Comparison of ENCODE assay signal across 13 mouse cellular contexts in genomic region chr12:85830691-85831090, GRCm38 (mm10). TPM values are rescaled to one million over a fixed set of nuclear protein-coding genes. Genes with fewer than 3 reads are reported as not detected.
DNase-seq lines count a peak whose midpoint lies in the region.
"Had no signal": no experiment of that assay in that cellular context is flagged by ENCODE, and none has a peak within 500 bp of the region (broad histone marks: within the 10 kb centered on the region; RNA-seq: fewer than 3 reads in every experiment).

No protein-coding gene starts in this region.

- H3K4me1 ChIP-seq in heart, embryonic 10.5 days, result peaks cover 2% of the 10 kb centered on the region; the same call in 1 of the 2 replicates

- DNase-seq in adrenal gland, adult 2 months, result peak; percentile 70
- DNase-seq in adrenal gland, adult 18-20 months (ENCODE audit: low spot score in 2 of 2), result no peak
- DNase-seq in heart, embryonic 10.5 days (ENCODE audit: low spot score), result peak; percentile 33
- DNase-seq in heart, postnatal 36 days, result no peak
- DNase-seq in lung, postnatal 14 days, result peak; percentile 22
- no peak for DNase-seq in lung, postnatal 4 days
- peak; percentile 65 for DNase-seq in telencephalon, adult 2 months (ENCODE audit: low read depth, low spot score)
- no peak for DNase-seq in ovary, adult 18-20 months (ENCODE audit: low spot score)
- DNase-seq: gastrocnemius, postnatal 36 days; kidney, adult 18-20 months; liver, postnatal 0 days had no signal

- peaks cover 70% of the 10 kb centered on the region for H3K36me3 ChIP-seq in heart, embryonic 10.5 days

- intact Hi-C loops in heart, postnatal 36 days (cut with DNase I), result no loop called here

- H3K27ac ChIP-seq in heart, embryonic 10.5 days, result no peak overlapping the region
- H3K27ac ChIP-seq: forebrain, embryonic 15.5 days; hindbrain, embryonic 12.5 days had no signal

- WGBS in heart, embryonic 10.5 days, result 89% methylated on average over 3 of the region's 3 CpGs

- no peaks in the 10 kb centered on the region for H3K9me3 ChIP-seq in heart, embryonic 10.5 days
- H3K9me3 ChIP-seq: forebrain, embryonic 15.5 days; hindbrain, embryonic 12.5 days had no signal

- H3K4me3 ChIP-seq in heart, embryonic 10.5 days, result no peak overlapping the region
- H3K4me3 ChIP-seq: forebrain, embryonic 15.5 days; hindbrain, embryonic 12.5 days had no signal

- H3K27me3 ChIP-seq in heart, embryonic 10.5 days (ENCODE audit: insufficient read depth, poor library complexity, severe bottlenecking), result no peaks in the 10 kb centered on the region
- H3K27me3 ChIP-seq: forebrain, embryonic 15.5 days; hindbrain, embryonic 12.5 days had no signal

RNA-seq across cellular contexts. Expression of gene Ttll5, which starts 6.2 kb away (rescaled TPM):
- total RNA-seq in adrenal gland, adult 2 months (2021), result 10 to 100 TPM; 26.1 to 27.4 TPM
- polyA plus RNA-seq in adrenal gland, adult 2 months (2012; rRNA removed), result 10.9 and 12.5 TPM in 2 replicates
- 10 to 100 TPM; 19.2 to 20.2 TPM for total RNA-seq in adrenal gland, adult 18-20 months (2021)
- polyA plus RNA-seq in heart, embryonic 10.5 days (2016; fragmentation: Nextera tagmentation; extraction: Ambion mirVana), result 14.9 and 18.1 TPM in 2 replicates
- 10 to 100 TPM; 14.6 to 14.8 TPM for total RNA-seq in heart, postnatal 36 days (2021)

RNA-seq across cellular contexts. Expression of gene Erg28, which starts 6.3 kb away (rescaled TPM):
- total RNA-seq in adrenal gland, adult 2 months (2021), result 10 to 100 TPM; 34.9 to 38.2 TPM
- 18.6 and 21.2 TPM in 2 replicates for polyA plus RNA-seq in adrenal gland, adult 2 months (2012; rRNA removed)
- total RNA-seq in adrenal gland, adult 18-20 months (2021), result 10 to 100 TPM; 26.9 to 29.4 TPM
- 109 and 114 TPM in 2 replicates for polyA plus RNA-seq in heart, embryonic 10.5 days (2016; fragmentation: Nextera tagmentation; extraction: Ambion mirVana)
- 1 to 10 TPM; 7.5 to 7.7 TPM for total RNA-seq in heart, postnatal 36 days (2021)

Comparison
In these comparisons a context has a peak if more than half of its experiments do, and no peak if none do; other contexts are left out.
1. DNase-seq: peak in adrenal gland, adult 2 months (single experiment), heart, embryonic 10.5 days (single experiment), lung, postnatal 14 days (single experiment) and telencephalon, adult 2 months (single experiment); none in adrenal gland, adult 18-20 months (0 of 2), heart, postnatal 36 days (0 of 2), lung, postnatal 4 days (0 of 2) and ovary, adult 18-20 months (single experiment).